Mouse (Mus musculus) ES-Bruce4 (cell line): Measurements from ENCODE around the gene Mllt3.

Experiments used
- CTCF ChIP-seq: IDR thresholded peaks from one replicate; pipeline ENCODE4 v1.8.1; 2011; ENCODE audit warnings: low read depth, low read length
- POLR2A ChIP-seq: IDR thresholded peaks from one replicate; pipeline ENCODE4 v1.8.1; 2011; ENCODE audit warnings: low read length; ENCODE audit not compliant: insufficient read depth

GRCm38 (mm10) chr4:88005801-88006200, 27.4 kb downstream of the Mllt3 start:
- TF ChIP-seq POLR2A (no peak), CTCF (no peak)
